Mouse (Mus musculus) thymus, postnatal 0 days (tissue): Measurements from ENCODE around the gene Usf1. TPM values are rescaled to one million over a fixed set of nuclear protein-coding genes. Genes with fewer than 3 reads are reported as not detected.

Experiments
- DNase-seq: peaks from one replicate; pipeline ENCODE4 v3.0.0-alpha.2; 2015; ENCODE audit warnings: low spot score
- polyA plus RNA-seq: library from polyadenylated mRNA; unstranded; fragments of >200 nt; fragmentation: Nextera tagmentation; extraction: Ambion mirVana; gene quantifications from 2 replicates; pipeline ENCODE4 v1.2.1, GENCODE M21; 2015

Usf1 gene
- polyA plus RNA-seq, 1 experiment from 2014 or later, result 90.6 TPM

DNA sequence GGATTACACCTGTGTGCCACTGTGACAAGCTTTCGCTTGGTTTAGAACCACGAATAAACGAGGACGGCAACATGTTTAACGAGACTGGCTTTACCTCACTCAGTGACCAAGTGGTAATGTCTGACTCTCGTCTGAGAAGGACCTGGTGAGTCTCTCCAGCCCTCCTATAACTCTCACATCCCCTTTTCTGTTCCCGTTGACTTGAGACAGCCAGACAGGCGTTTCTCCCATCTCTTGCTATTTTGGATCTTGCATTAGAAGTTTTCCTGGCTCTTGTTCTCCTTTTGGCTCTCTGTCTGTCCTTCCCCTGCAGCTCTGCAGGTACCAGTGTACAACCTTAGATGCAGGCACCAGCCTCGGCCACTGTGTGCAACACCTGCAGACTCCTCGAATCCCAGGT, 39.9 kb downstream of the Usf1 start:
- DNase-seq, result no peak

GRCm38 (mm10) chr1:171452522-171452921, 41.4 kb downstream of the Usf1 start:
- no peak for DNase-seq

- DNase-seq, result no peak
Observed at GRCm38 (mm10) chr1:171452923-171453322, 41.8 kb downstream of the Usf1 start.

DNA sequence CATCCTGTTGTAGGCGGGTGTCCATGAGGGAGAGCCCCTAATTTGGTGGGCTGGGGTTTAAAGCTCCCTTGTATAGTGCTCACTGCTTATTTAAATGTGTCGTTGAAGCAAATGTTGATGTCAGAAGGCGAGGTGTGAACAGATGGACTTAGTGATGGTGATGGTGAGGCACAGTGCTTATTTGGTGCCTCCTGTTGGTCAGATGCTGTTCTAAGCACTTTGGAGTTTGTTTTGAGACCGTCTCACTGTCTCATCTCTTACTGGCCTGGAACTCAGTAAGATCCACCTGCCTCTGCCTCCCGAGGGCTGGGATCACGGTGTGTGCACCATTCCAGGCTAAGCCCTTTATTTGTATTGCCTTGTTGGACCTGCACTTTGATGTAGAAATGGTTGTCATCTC, 43.8 kb downstream of the Usf1 start:
- DNase-seq, result no peak

DNA sequence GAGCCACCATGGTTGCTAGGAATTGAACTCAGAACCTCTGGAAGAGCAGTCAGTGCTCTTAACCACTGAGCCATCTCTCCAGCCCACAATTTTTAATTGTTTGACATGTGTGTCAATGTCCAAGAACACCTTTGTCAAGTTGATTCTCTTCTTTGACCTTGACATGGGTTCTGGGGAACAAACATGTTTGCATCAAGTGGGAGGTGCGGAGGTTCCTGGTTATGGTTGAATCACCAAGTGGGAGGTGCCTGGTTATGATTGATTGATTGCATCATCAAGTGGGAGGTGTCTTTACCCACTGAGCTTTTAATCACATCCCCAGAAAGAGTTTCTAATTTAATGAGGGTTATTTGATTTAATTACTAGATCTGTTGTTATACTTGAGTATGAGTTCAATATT, 46.5 kb downstream of the Usf1 start:
- no peak for DNase-seq

DNA sequence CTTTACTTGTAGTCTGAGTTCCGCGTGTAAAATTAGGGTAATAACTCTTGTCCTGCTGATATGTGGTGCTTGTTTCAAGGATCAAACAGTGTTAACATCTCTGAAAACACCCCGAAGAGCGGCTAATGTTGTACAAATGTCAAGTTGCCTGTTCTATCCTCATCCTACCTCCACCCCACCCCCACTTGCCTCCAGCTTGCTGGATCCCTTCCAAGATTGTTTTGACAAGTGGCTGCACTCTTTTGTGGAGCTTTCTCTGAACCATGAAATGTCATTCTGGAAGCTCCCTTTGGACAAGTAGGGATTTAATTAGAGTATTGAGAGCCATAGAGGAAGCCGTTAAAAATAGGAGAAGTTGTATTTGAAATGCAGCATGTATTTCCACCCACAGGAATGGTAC, 48.7 kb downstream of the Usf1 start:
- DNase-seq, result no peak

DNA sequence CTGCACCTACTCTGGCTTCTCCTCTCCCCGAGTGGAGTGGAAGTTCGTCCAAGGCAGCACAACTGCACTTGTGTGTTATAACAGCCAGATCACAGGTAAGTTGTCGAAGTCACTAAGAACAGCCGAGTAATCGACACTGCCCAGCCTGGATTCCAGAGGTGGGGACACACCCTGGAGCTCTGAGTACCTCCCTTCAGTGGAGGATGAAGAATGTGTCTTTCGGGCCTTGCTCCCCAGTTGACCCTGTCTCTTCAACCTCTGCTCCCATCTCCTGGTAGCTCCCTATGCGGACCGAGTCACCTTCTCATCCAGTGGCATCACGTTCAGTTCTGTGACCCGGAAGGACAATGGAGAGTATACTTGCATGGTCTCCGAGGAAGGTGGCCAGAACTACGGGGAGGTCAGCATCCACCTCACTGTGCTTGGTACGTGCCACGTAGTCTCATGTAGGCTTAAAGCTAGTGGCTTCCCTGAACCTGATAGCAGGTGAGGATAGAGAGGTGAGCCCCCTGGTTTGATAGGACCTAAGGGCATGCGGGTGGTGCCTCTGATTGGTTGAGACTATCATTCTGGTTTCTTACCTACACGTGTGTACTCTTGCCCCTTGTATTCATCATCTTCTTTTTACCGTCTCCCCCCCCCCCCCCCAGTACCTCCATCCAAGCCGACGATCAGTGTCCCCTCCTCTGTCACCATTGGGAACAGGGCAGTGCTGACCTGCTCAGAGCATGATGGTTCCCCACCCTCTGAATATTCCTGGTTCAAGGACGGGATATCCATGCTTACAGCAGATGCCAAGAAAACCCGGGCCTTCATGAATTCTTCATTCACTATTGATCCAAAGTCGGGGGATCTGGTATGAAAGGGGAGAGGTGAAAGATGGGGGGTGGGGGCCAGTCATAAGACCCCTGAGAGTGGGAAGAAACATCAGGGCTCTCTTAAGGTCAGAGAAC, 49.7 kb downstream of the Usf1 start:
- DNase-seq, result no peak

DNA sequence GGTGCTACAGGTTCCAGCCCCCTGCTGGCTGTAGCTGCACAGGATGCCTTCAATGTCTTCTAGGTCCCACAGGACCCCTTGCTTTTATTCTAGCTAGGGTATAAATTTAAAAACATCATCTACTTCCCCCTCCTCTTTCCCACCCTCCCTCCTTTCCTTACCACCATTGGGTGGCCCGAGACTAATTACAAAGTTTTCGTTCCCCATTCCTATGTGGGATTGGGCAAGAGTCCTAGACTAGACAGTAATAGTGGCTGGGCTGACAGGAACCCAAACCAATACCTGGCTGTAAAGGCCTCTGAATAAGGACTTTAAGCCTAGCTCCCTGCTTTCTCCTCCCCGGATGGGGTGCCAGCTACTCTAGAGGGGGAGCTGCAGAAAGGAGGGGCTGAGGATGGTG, 52.0 kb downstream of the Usf1 start:
- DNase-seq, result no peak

DNA sequence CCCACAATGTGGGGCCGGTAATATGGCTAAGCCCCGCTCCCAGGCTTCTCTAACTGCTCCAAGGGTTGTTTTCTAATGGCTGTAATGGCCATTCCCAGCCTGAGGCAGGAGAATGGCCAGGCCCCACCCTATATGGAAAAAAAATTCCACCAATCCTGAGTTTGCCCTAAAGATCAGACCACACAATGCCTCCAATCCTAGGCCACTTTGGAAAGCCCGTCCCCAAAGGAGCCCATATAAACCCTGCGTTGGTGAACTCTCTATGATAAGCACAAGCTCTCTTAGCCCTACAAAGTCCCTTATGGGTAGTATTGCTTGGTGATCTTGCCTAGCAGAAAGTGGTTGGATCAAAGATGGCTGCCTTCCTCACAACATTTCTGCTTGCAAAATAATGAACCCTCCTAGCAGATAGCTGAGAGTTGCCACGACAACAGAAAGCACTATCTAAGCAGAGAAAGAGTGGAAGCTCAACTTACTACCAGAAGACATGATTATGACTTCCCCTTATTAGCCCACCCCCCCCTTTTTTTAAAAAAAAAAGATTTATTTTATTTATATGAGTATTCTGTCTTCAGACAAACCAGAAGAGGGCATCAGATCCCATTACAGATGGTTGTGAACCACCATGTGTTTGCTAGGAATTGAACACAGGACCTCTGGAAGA, 54.8 kb downstream of the Usf1 start:
- DNase-seq, result no peak

DNA sequence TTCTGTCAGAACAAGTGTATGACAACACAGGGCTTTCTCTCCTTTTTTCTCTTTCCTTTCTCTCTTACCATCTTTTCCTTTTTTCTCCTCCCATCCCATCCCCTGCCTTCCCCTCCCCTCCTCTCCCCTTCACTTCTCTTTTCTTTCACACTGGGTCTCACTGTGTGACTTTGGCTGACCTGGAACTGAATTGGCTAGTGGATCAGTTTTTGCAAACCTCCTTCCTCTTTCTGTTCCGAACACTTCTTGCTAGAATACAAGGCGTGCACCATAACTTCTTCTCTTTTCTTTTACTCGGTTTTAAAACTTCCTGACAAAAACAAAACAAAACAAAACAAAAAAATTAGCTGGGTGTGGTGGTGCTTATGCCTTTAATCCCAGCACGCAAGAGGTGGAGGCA, 55.5 kb downstream of the Usf1 start:
- DNase-seq, result no peak

Other genes with a start within 250 kb of the Usf1 start
- 2.3 and 2.7 TPM in 2 replicates for gene Pcp4l1, start 215.0 kb upstream of the Usf1 start, polyA plus RNA-seq
- 0.14 and 0.17 TPM in 2 replicates for gene Nr1i3, start 197.3 kb upstream of the Usf1 start, polyA plus RNA-seq
- 23.7 and 25.8 TPM in 2 replicates for gene Tomm40l, start 188.8 kb upstream of the Usf1 start, polyA plus RNA-seq
- 4.0 and 5.1 TPM in 2 replicates for gene Apoa2, start 186.3 kb upstream of the Usf1 start, polyA plus RNA-seq
- gene Fcer1g, start 176.9 kb upstream of the Usf1 start, polyA plus RNA-seq, result 93.8 and 97.1 TPM in 2 replicates
- gene Adamts4, start 160.9 kb upstream of the Usf1 start, polyA plus RNA-seq, result 0.68 and 0.86 TPM in 2 replicates
- gene Ndufs2, start 159.9 kb upstream of the Usf1 start, polyA plus RNA-seq, result 215 and 218 TPM in 2 replicates
- 43.9 and 50.6 TPM in 2 replicates for gene B4galt3, start 141.0 kb upstream of the Usf1 start, polyA plus RNA-seq
- 34.2 and 34.3 TPM in 2 replicates for gene Ppox, start 130.1 kb upstream of the Usf1 start, polyA plus RNA-seq
- 39.5 and 42.7 TPM in 2 replicates for gene Usp21, start 123.3 kb upstream of the Usf1 start, polyA plus RNA-seq
- 109 and 111 TPM in 2 replicates for gene Ufc1, start 116.3 kb upstream of the Usf1 start, polyA plus RNA-seq
- 44.2 and 47.8 TPM in 2 replicates for gene Dedd, start 82.2 kb upstream of the Usf1 start, polyA plus RNA-seq
- gene Nit1, start 65.7 kb upstream of the Usf1 start, polyA plus RNA-seq, result 39.0 and 44.0 TPM in 2 replicates
- gene Pfdn2, start 65.6 kb upstream of the Usf1 start, polyA plus RNA-seq, result 87.5 and 92.2 TPM in 2 replicates
- gene Klhdc9, start 50.5 kb upstream of the Usf1 start, polyA plus RNA-seq, result 0.76 and 1.4 TPM in 2 replicates
- 0.91 and 1.1 TPM in 2 replicates for gene Nectin4, start 41.2 kb upstream of the Usf1 start, polyA plus RNA-seq
- 64.2 and 73.2 TPM in 2 replicates for gene Arhgap30, start 22.4 kb upstream of the Usf1 start, polyA plus RNA-seq
- 4.7 and 4.8 TPM in 2 replicates for gene Tstd1, start 7.6 kb downstream of the Usf1 start, polyA plus RNA-seq
- 15.4 and 22.7 TPM in 2 replicates for gene F11r, start 26.2 kb downstream of the Usf1 start, polyA plus RNA-seq
- gene Alyref2, start 92.2 kb downstream of the Usf1 start, polyA plus RNA-seq, result 18.7 and 20.4 TPM in 2 replicates
- gene Itln1, start 124.0 kb downstream of the Usf1 start, polyA plus RNA-seq, result 2.2 and 2.8 TPM in 2 replicates
- 3.2 and 4.2 TPM in 2 replicates for gene Cd244a, start 147.9 kb downstream of the Usf1 start, polyA plus RNA-seq
- 22.4 and 22.7 TPM in 2 replicates for gene Ly9, start 196.1 kb downstream of the Usf1 start, polyA plus RNA-seq
- gene Slamf7, start 241.7 kb downstream of the Usf1 start, polyA plus RNA-seq, result 4.1 and 4.7 TPM in 2 replicates